Mouse (Mus musculus) small intestine, adult 2 months (tissue): ENCODE data around the gene Cd47.

Source experiments
- CTCF ChIP-seq: fragments of 200-500 bp; IDR thresholded peaks from 2 replicates; pipeline ENCODE4 v1.5.1; 2012; ENCODE audit warnings: low read depth, mild to moderate bottlenecking, control low read depth, inconsistent platforms, low read length, moderate library complexity, mixed read lengths; ENCODE audit not compliant: insufficient replicate concordance, insufficient read length; ENCODE audit errors: extremely low read depth
- POLR2A ChIP-seq: fragments of 200-500 bp; IDR thresholded peaks from 2 replicates; pipeline ENCODE4 v1.6.1; 2012; ENCODE audit warnings: low read depth, mild to moderate bottlenecking, control low read depth, inconsistent platforms, low read length, moderate library complexity

GRCm38 (mm10) chr16:49772576-49772975 lies 27.8 kb upstream of the Cd47 start:
- TF ChIP-seq CTCF: no peak
- no peak for TF ChIP-seq POLR2A
